Mouse (Mus musculus) hindbrain, embryonic 12.5 days (tissue): ENCODE results near the gene Mrps9. TPM values are rescaled to one million over a fixed set of nuclear protein-coding genes. Genes with fewer than 3 reads are reported as not detected.
A peak's percentile ranks its signal among the peaks of the same experiment; 100 is the strongest.

ENCODE experiments used
- ATAC-seq: fragments of 200-750 bp; cut with Nextera tagmentation; 2 replicates; pipeline ENCODE4 v1.8.0; 2017; ENCODE audit warnings: moderate TSS enrichment; ENCODE audit not compliant: low FRiP score
- H3K27ac ChIP-seq: fragments of 300-500 bp; sonication (generic); 2 replicates; pipeline ENCODE4 v1.5.1; 2016; ENCODE audit warnings: mild to moderate bottlenecking
- H3K27me3 ChIP-seq: fragments of 300-500 bp; sonication (generic); 2 replicates; pipeline ENCODE4 v1.6.1; 2016; ENCODE audit warnings: mild to moderate bottlenecking
- H3K36me3 ChIP-seq: fragments of 300-500 bp; sonication (generic); 2 replicates; pipeline ENCODE4 v1.6.1; 2016; ENCODE audit warnings: mild to moderate bottlenecking
- H3K4me1 ChIP-seq: fragments of 300-500 bp; sonication (generic); 2 replicates; pipeline ENCODE4 v1.6.1; 2016
- H3K4me2 ChIP-seq: fragments of 300-500 bp; sonication (generic); replicated peaks from 2 replicates; pipeline ENCODE4 v1.6.1; 2016; ENCODE audit warnings: mild to moderate bottlenecking
- H3K4me3 ChIP-seq: fragments of 300-500 bp; sonication (generic); 2 replicates; pipeline ENCODE4 v1.5.1; 2016; ENCODE audit warnings: mild to moderate bottlenecking
- H3K9ac ChIP-seq: fragments of 300-500 bp; sonication (generic); 2 replicates; pipeline ENCODE4 v1.6.1; 2016; ENCODE audit warnings: mild to moderate bottlenecking, moderate library complexity
- H3K9me3 ChIP-seq: fragments of 300-500 bp; sonication (generic); replicated peaks from 2 replicates; pipeline ENCODE4 v1.6.1; 2016; ENCODE audit warnings: mild to moderate bottlenecking
- WGBS: fragments of 180-500 bp; shearing (Covaris S2); methylation state at CpG from one replicate; pipeline ENCODE4 v1.1.7; 2016; 5-methylcytosine and 5-hydroxymethylcytosine counted together
- polyA plus RNA-seq: library from polyadenylated mRNA; unstranded; fragments of >200 nt; fragmentation: Nextera tagmentation; extraction: Ambion mirVana; gene quantifications from 2 replicates; pipeline ENCODE4 v1.2.1, GENCODE M21; 2016

Mrps9 gene
- polyA plus RNA-seq, 1 experiment from 2014 or later: 40.5 TPM

DNA sequence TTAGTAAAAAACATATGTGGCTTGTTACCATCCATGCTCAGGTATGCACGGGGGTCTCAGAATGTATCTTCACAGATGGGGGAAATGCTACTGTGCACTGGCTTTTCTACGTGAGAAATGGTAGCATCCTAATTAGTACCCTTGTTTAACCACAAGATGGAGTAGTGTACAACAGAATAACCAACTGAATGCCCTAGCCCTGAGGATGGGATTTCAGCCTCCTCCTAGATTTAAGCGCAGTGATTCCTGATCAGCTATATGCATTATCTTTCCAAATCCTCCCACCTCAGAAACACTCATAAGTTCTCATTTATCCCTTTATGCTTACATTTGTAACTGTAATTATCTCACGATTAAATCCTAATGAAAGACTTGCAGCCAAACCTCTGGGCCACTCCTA is 64.0 kb downstream of the Mrps9 start:
- H3K36me3 ChIP-seq: no peaks in the 10 kb centered on the region
- no peaks in the 10 kb centered on the region for H3K27me3 ChIP-seq
- no peak overlapping the region for H3K4me3 ChIP-seq
- peaks cover 6% of the 10 kb centered on the region; the same call in 1 of the 2 replicates for H3K4me1 ChIP-seq
- H3K9me3 ChIP-seq: no peaks in the 10 kb centered on the region
- no peak overlapping the region for H3K4me2 ChIP-seq
- ATAC-seq: peak; percentile 74
- no peak overlapping the region for H3K27ac ChIP-seq
- no peak overlapping the region for H3K9ac ChIP-seq
- WGBS: 15% methylated on average over 4 of the region's 4 CpGs

DNA sequence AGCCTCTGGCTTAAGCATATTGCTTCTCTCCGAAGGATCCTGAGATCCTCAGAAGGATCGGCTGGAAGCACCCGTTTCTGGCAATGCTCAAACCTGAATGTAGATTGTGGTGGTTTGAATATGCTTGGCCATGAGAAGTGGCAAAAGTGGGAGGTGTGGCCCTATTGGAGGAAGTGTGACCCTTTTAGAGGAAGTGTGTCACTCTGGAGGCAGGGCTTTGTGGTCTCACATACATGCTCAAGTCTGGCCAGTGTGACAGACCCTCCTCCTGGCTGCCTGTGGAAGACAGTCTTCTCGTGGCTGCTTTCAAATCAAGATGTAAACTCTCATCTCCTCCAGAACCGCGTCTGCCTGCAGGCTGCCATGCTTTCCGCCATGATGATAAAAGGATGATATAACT is 65.7 kb downstream of the Mrps9 start:
- Histone ChIP-seq H3K4me3 (no peak overlapping the region), H3K9me3 (no peaks in the 10 kb centered on the region), H3K27me3 (no peaks in the 10 kb centered on the region), H3K27ac (no peak overlapping the region), H3K9ac (no peak overlapping the region), H3K4me2 (no peak overlapping the region), H3K4me1 (no peaks in the 10 kb centered on the region), H3K36me3 (no peaks in the 10 kb centered on the region)
- 85% methylated on average over 7 of the region's 7 CpGs for WGBS
- no peak for ATAC-seq

DNA sequence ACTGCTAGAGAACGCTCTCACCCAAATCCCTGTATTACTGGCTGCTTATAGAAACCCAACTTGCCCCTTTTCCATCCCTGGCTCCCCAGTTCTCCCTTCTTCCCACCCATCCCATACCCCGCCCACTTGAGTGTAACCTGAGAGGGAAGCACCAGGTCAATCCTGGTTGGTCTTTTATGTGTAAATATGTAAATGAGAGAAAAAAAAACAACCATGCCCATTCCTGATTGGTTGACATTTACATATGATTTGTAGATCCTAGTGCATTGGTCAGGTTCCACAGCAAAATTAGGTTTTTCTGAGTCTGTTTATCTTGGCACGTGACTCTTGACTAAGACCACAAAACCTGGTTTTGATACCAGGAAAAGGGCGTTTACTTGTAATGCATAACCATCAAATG is 66.9 kb downstream of the Mrps9 start:
- Histone ChIP-seq H3K9me3 (no peaks in the 10 kb centered on the region), H3K4me2 (no peak overlapping the region; the same call in 1 of the 2 replicates), H3K36me3 (no peaks in the 10 kb centered on the region), H3K4me3 (no peak overlapping the region), H3K27me3 (no peaks in the 10 kb centered on the region), H3K9ac (no peak overlapping the region), H3K27ac (no peak overlapping the region), H3K4me1 (no peaks in the 10 kb centered on the region)
- no peak for ATAC-seq
- 19% methylated on average over 4 of the region's 4 CpGs for WGBS

DNA sequence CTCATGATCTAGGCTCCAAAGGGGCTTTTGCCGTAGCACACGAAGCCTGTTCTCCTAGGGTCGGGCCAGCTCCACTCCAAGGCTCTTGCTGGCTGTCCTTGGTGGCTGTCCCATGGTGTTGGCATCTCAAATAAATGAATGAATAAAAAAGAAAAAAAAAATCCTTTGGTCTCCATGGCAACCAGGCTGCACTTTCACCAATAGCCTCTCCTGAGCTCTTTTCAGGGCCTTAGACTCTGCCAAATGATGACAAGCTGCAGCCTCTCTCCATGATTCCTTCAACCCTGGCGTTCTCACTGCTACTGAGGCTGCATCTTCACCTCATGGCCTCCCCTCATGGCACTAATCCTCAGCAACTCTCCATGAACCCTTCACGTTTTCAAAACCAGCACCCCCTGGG is 72.9 kb downstream of the Mrps9 start:
- no peak overlapping the region for H3K9ac ChIP-seq

DNA sequence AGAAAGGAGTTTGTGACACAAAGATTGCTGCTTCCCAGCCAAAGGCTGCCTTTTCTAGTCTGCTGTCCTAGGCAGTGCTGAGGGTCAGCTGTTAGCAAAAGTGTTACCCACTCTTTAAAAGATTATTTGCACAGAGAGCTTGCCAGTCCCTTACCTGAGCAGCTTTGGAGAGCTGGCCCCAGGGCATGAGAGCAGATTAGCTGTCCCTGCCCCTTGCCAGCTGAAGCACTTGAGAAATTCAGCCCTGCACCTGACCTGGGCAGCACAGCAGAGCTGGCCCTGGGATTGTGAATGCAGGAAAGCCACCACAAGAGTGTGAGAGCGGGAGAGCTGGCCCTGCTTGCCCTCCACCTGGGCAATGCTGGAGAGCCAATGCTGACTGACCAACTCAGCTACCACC is 82.6 kb downstream of the Mrps9 start:
- H3K27me3 ChIP-seq: no peaks in the 10 kb centered on the region
- no peak overlapping the region for H3K9ac ChIP-seq
- no peaks in the 10 kb centered on the region for H3K36me3 ChIP-seq
- no peaks in the 10 kb centered on the region for H3K9me3 ChIP-seq
- H3K27ac ChIP-seq: no peak overlapping the region
- no peak for ATAC-seq
- no peak overlapping the region for H3K4me2 ChIP-seq
- H3K4me1 ChIP-seq: no peaks in the 10 kb centered on the region
- H3K4me3 ChIP-seq: no peak overlapping the region
- WGBS: 94% methylated on average over 1 of the region's 1 CpGs

More for the DNA sequence above, 72.9 kb downstream of the Mrps9 start:
- no peak overlapping the region for H3K27ac ChIP-seq
- peaks cover 5% of the 10 kb centered on the region; the same call in 1 of the 2 replicates for H3K4me1 ChIP-seq
- H3K4me3 ChIP-seq: no peak overlapping the region
- 53% methylated on average over 5 of the region's 5 CpGs for WGBS
- H3K9me3 ChIP-seq: no peaks in the 10 kb centered on the region
- no peak for ATAC-seq
- H3K27me3 ChIP-seq: no peaks in the 10 kb centered on the region
- no peak overlapping the region for H3K4me2 ChIP-seq
- no peaks in the 10 kb centered on the region for H3K36me3 ChIP-seq

DNA sequence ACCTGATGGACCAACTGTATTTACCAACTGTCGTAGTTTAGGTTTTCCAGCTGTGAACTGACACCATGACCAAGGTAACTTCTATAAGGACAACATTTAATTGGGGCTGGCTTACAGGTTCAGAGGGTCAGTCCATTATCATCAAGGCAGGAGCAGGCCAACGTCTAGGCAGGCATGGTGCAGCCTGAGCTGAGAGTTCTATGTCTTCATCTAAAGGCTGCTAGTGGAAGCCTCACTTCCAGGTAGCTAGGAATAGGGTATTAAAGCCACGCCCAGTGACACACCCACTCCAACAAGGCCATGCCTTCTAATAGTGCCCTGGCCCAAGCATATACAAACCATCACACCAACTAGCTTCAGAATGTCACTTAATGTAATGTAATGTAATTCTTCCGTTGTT is 97.5 kb downstream of the Mrps9 start:
- H3K9me3 ChIP-seq: no peaks in the 10 kb centered on the region
- no peak overlapping the region for H3K4me2 ChIP-seq
- no peak for ATAC-seq
- no peak overlapping the region for H3K4me3 ChIP-seq
- no peak overlapping the region for H3K27ac ChIP-seq
- H3K36me3 ChIP-seq: no peaks in the 10 kb centered on the region
- H3K4me1 ChIP-seq: peaks cover 2% of the 10 kb centered on the region; the same call in 1 of the 2 replicates
- H3K27me3 ChIP-seq: no peaks in the 10 kb centered on the region
- WGBS: 80% methylated on average over 4 of the region's 4 CpGs
- H3K9ac ChIP-seq: no peak overlapping the region

DNA sequence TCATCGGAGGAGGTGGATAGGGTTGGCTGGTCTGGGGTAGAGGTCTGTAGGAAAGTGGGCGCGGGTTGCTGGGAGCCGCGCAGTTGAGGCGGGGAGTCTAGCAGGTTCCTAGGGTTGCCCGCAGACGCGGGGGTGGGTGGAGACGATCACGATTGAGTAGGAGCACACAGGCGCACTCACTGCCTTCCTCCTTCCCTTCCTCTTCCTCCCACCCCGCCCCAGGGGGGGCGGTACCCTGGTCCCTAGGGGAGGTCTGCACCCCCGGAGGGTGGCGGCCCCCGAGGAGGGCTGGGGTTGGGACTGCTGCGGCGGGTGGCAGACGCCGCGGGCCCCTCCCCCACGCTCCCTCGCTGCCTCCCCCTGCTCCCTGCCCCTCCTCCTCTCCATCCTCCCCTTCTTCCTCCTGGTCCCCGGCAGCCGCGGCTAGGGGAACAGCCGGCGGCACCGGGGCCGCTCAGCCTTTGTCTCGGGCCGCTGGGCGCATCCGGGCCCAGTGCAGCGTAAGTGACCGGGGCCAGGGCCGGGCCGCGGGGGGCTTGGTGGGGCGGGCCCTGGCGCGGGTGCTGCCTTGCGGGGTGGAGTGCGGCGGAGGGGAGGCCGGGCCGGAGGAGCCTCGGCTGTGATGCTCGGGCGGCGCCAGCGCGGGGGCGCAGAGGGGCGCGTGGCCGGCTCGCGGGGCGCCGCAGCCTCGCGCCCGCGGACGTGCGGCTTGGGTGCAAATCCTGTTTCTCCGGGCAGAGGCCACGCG is 101.9 kb downstream of the Mrps9 start, which contains the start of gene Gpr45:
Gene Gpr45 (plus strand): TSS at position 139 of the 748 bp plus-strand sequence.
- Histone ChIP-seq H3K4me3 (peak within 1 kb of the TSS; percentile 79), H3K4me2 (peak within 1 kb of the TSS; percentile 81), H3K36me3 (no peaks in the 10 kb centered on the region), H3K27ac (peak within 1 kb of the TSS; percentile 92), H3K9me3 (no peaks in the 10 kb centered on the region), H3K4me1 (peaks cover 7% of the 10 kb centered on the region), H3K27me3 (no peaks in the 10 kb centered on the region), H3K9ac (peak within 1 kb of the TSS; percentile 89)
- peak; percentile 93 for ATAC-seq
- under 1% methylated on average over 46 of the region's 71 CpGs for WGBS

DNA sequence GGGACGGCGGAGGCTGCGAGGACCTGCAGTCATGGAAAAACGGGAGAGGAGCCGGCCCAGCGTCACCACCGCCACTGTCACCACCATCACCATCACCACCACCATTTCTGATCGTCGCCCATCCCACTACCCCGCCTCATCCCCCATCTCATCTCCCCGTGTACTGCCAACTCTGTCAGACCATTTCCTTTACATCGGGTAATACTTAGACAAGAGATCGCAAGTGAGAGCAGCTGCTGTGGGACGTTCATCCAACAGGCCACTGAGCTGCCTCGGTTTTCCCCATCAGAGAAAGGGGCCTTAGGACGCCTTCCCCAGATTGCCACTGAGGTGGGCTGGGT is 102.4 kb downstream of the Mrps9 start:
- Histone ChIP-seq H3K9me3 (no peaks in the 10 kb centered on the region), H3K9ac (peak overlapping the region; percentile 89), H3K27me3 (no peaks in the 10 kb centered on the region), H3K4me3 (peak overlapping the region; percentile 79), H3K27ac (peak overlapping the region; percentile 92), H3K36me3 (no peaks in the 10 kb centered on the region), H3K4me1 (peaks cover 7% of the 10 kb centered on the region), H3K4me2 (peak overlapping the region; percentile 81)
- peak; percentile 73 for ATAC-seq
- 1% methylated on average over 15 of the region's 16 CpGs for WGBS

Other genes starting within 250 kb of the Mrps9 start
- 28.8 and 29.2 TPM in 2 replicates for gene Pou3f3, start 155.5 kb upstream of the Mrps9 start, polyA plus RNA-seq
- gene Gpr45, start 101.6 kb downstream of the Mrps9 start, polyA plus RNA-seq: 15.0 and 17.6 TPM in 2 replicates
- 16.9 and 17.2 TPM in 2 replicates for gene Tgfbrap1, start 247.4 kb downstream of the Mrps9 start, polyA plus RNA-seq
- 46.3 and 46.7 TPM in 2 replicates for gene AI597479, start 247.5 kb downstream of the Mrps9 start, polyA plus RNA-seq